Mouse (Mus musculus): Measurements from ENCODE around the gene Stxbp2. TPM values are rescaled to one million over a fixed set of nuclear protein-coding genes. Genes with fewer than 3 reads are reported as not detected.

The Stxbp2 gene
- total and polyA plus RNA-seq, 3 experiments, result 181 to 514 (median 287) TPM

GRCm38 (mm10) chr8:3625445-3625844, 5.3 kb upstream of the Stxbp2 start, which contains the start of gene Pcp2:
TSS of gene Pcp2 (minus strand) at chr8:3625545.
- Histone ChIP-seq H3K4me1 (ENCODE audit: insufficient read depth, low read depth, low read length) (peaks cover 19% of the 10 kb centered on the region), H3K36me3 (replicated peaks) (peaks cover 37% of the 10 kb centered on the region), H3K27me3 (ENCODE audit: insufficient read depth, low read length) (no peaks in the 10 kb centered on the region), H3K9me3 (replicated peaks) (no peaks in the 10 kb centered on the region), H3K4me3 (ENCODE audit: low read depth, low read length) (no peak within 1 kb of the TSS)
- ATAC-seq (ENCODE audit: extremely low read depth, insufficient number of reproducible peaks, low FRiP score, poor library complexity, severe bottlenecking) (no peak), DNase-seq (ENCODE audit: low spot score) (no peak)
- TF ChIP-seq POLR2AphosphoS5 (IDR thresholded peaks at IDR 0.05; ENCODE audit: insufficient replicate concordance, low read depth, low read length) (no peak), TAL1 (conservative IDR thresholded peaks at IDR 0.05; ENCODE audit: low read depth, low read length) (no peak), CTCF (IDR thresholded peaks at IDR 0.05; ENCODE audit: low read depth, low read length) (no peak), GATA2 (IDR thresholded peaks at IDR 0.05; ENCODE audit: borderline replicate concordance, low read depth, low read length) (no peak), GATA1 (IDR thresholded peaks at IDR 0.05; ENCODE audit: borderline replicate concordance, low read length) (no peak)

- H3K4me1 ChIP-seq (ENCODE audit: insufficient read depth, low read depth, low read length), result peaks cover 25% of the 10 kb centered on the region
- no peak overlapping the region for H3K4me3 ChIP-seq (ENCODE audit: low read depth, low read length)
- H3K36me3 ChIP-seq (replicated peaks), result peaks cover 37% of the 10 kb centered on the region
- TF ChIP-seq GATA1 (IDR thresholded peaks at IDR 0.05; ENCODE audit: borderline replicate concordance, low read length) (no peak), GATA2 (IDR thresholded peaks at IDR 0.05; ENCODE audit: borderline replicate concordance, low read depth, low read length) (no peak), POLR2AphosphoS5 (IDR thresholded peaks at IDR 0.05; ENCODE audit: insufficient replicate concordance, low read depth, low read length) (no peak), TAL1 (conservative IDR thresholded peaks at IDR 0.05; ENCODE audit: low read depth, low read length) (no peak), CTCF (IDR thresholded peaks at IDR 0.05; ENCODE audit: low read depth, low read length) (no peak)
- DNase-seq (ENCODE audit: low spot score) (no peak), ATAC-seq (ENCODE audit: extremely low read depth, insufficient number of reproducible peaks, low FRiP score, poor library complexity, severe bottlenecking) (no peak)
- H3K9me3 ChIP-seq (replicated peaks), result no peaks in the 10 kb centered on the region
- no peaks in the 10 kb centered on the region for H3K27me3 ChIP-seq (ENCODE audit: insufficient read depth, low read length)
These were observed 3.8 kb upstream of the Stxbp2 start for GRCm38 (mm10) chr8:3626971-3627370.

GRCm38 (mm10) chr8:3628014-3628413, 2.7 kb upstream of the Stxbp2 start:
- Histone ChIP-seq H3K4me1 (ENCODE audit: insufficient read depth, low read depth, low read length) (peaks cover 26% of the 10 kb centered on the region), H3K27me3 (ENCODE audit: insufficient read depth, low read length) (no peaks in the 10 kb centered on the region), H3K9me3 (replicated peaks) (no peaks in the 10 kb centered on the region), H3K36me3 (replicated peaks) (peaks cover 40% of the 10 kb centered on the region), H3K4me3 (ENCODE audit: low read depth, low read length) (no peak overlapping the region)
- DNase-seq (ENCODE audit: low spot score) (no peak), ATAC-seq (ENCODE audit: extremely low read depth, insufficient number of reproducible peaks, low FRiP score, poor library complexity, severe bottlenecking) (no peak)
- no peak for TF ChIP-seq CTCF (IDR thresholded peaks at IDR 0.05; ENCODE audit: low read depth, low read length)

GRCm38 (mm10) chr8:3631478-3631875, 722 bp downstream of the Stxbp2 start:
- ATAC-seq (ENCODE audit: extremely low read depth, insufficient number of reproducible peaks, low FRiP score, poor library complexity, severe bottlenecking) (peak; percentile 61), DNase-seq (ENCODE audit: low spot score) (peak; percentile 72)
- Histone ChIP-seq H3K4me3 (ENCODE audit: low read depth, low read length) (peak overlapping the region; percentile 96), H3K36me3 (replicated peaks) (peaks cover 45% of the 10 kb centered on the region), H3K27me3 (ENCODE audit: insufficient read depth, low read length) (no peaks in the 10 kb centered on the region), H3K4me1 (ENCODE audit: insufficient read depth, low read depth, low read length) (peaks cover 38% of the 10 kb centered on the region), H3K9me3 (replicated peaks) (no peaks in the 10 kb centered on the region)
- no peak for TF ChIP-seq GATA2 (IDR thresholded peaks at IDR 0.05; ENCODE audit: borderline replicate concordance, low read depth, low read length)
- TF ChIP-seq POLR2AphosphoS5 (IDR thresholded peaks at IDR 0.05; ENCODE audit: insufficient replicate concordance, low read depth, low read length), result no peak
- TF ChIP-seq CTCF (IDR thresholded peaks at IDR 0.05; ENCODE audit: low read depth, low read length), result no peak
- no peak for TF ChIP-seq TAL1 (conservative IDR thresholded peaks at IDR 0.05; ENCODE audit: low read depth, low read length)
- TF ChIP-seq GATA1 (IDR thresholded peaks at IDR 0.05; ENCODE audit: borderline replicate concordance, low read length), result no peak

GRCm38 (mm10) chr8:3645804-3646203, 15.0 kb downstream of the Stxbp2 start:
- H3K27me3 ChIP-seq (ENCODE audit: insufficient read depth, low read length), result peaks cover 20% of the 10 kb centered on the region
- TF ChIP-seq TAL1 (conservative IDR thresholded peaks at IDR 0.05; ENCODE audit: low read depth, low read length) (no peak), CTCF (IDR thresholded peaks at IDR 0.05; ENCODE audit: low read depth, low read length) (no peak), GATA2 (IDR thresholded peaks at IDR 0.05; ENCODE audit: borderline replicate concordance, low read depth, low read length) (no peak), POLR2AphosphoS5 (IDR thresholded peaks at IDR 0.05; ENCODE audit: insufficient replicate concordance, low read depth, low read length) (no peak), GATA1 (IDR thresholded peaks at IDR 0.05; ENCODE audit: borderline replicate concordance, low read length) (no peak)
- peaks cover 32% of the 10 kb centered on the region for H3K36me3 ChIP-seq (replicated peaks)
- peak; percentile 72 for ATAC-seq (ENCODE audit: extremely low read depth, insufficient number of reproducible peaks, low FRiP score, poor library complexity, severe bottlenecking)
- peaks cover 8% of the 10 kb centered on the region for H3K4me1 ChIP-seq (ENCODE audit: insufficient read depth, low read depth, low read length)
- DNase-seq (ENCODE audit: low spot score), result no peak
- no peak overlapping the region for H3K4me3 ChIP-seq (ENCODE audit: low read depth, low read length)
- no peaks in the 10 kb centered on the region for H3K9me3 ChIP-seq (replicated peaks)

- DNase-seq (ENCODE audit: low spot score) (no peak), ATAC-seq (ENCODE audit: extremely low read depth, insufficient number of reproducible peaks, low FRiP score, poor library complexity, severe bottlenecking) (no peak)
- peaks cover 8% of the 10 kb centered on the region for H3K4me1 ChIP-seq (ENCODE audit: insufficient read depth, low read depth, low read length)
These were observed 16.2 kb downstream of the Stxbp2 start for GRCm38 (mm10) chr8:3646824-3647531.

More at GRCm38 (mm10) chr8:3646824-3647531, 16.2 kb downstream of the Stxbp2 start:
- Histone ChIP-seq H3K36me3 (replicated peaks) (peaks cover 20% of the 10 kb centered on the region), H3K4me3 (ENCODE audit: low read depth, low read length) (no peak overlapping the region), H3K27me3 (ENCODE audit: insufficient read depth, low read length) (peaks cover 24% of the 10 kb centered on the region), H3K9me3 (replicated peaks) (no peaks in the 10 kb centered on the region)
- TF ChIP-seq CTCF (IDR thresholded peaks at IDR 0.05; ENCODE audit: low read depth, low read length), result no peak
- no peak for TF ChIP-seq GATA1 (IDR thresholded peaks at IDR 0.05; ENCODE audit: borderline replicate concordance, low read length)
- TF ChIP-seq POLR2AphosphoS5 (IDR thresholded peaks at IDR 0.05; ENCODE audit: insufficient replicate concordance, low read depth, low read length), result no peak
- no peak for TF ChIP-seq GATA2 (IDR thresholded peaks at IDR 0.05; ENCODE audit: borderline replicate concordance, low read depth, low read length)

All from G1E (cell line).